Mouse (Mus musculus) layer of hippocampus, postnatal 14 days (tissue): ENCODE results near the gene Olfr1442. TPM values are rescaled to one million over a fixed set of nuclear protein-coding genes. Genes with fewer than 3 reads are reported as not detected.
"Not testable (repeated sequence)": the region's sequence is repeated elsewhere in the genome, so short reads cannot be mapped to it uniquely, and the experiment has no call there.

Experiments used
- DNase-seq, 2 experiments: peaks; one replicate each; pipeline ENCODE4 v3.0.0; 2021 to 2022; ENCODE audit warnings: low spot score in 2 of 2, mixed read lengths in 1 of 2
- long read RNA-seq, 2 experiments: library from polyadenylated mRNA; stranded (forward); transcript quantifications; one replicate each; pipeline ENCODE4 v2.0.0; 2021
- total RNA-seq, 2 experiments: library from RNA; stranded (reverse); gene quantifications; 2 replicates each; pipeline ENCODE4 v1.2.3; 2021

Gene Olfr1442
- total RNA-seq: not detected
- long read RNA-seq, experiment 1: 0 reads
- long read RNA-seq, experiment 2: 0 reads

GRCm38 (mm10) chr19:12670139-12670538 is at the start of gene Olfr1442:
TSS of gene Olfr1442 (plus strand) at chr19:12670439.
- no peak for DNase-seq

GRCm38 (mm10) chr19:12633176-12633575 is 37.1 kb upstream of the Olfr1442 start, which contains the start of gene Glyat:
TSS of gene Glyat (plus strand) at chr19:12633308.
- no peak for DNase-seq

GRCm38 (mm10) chr19:12634259-12634658 is 36.0 kb upstream of the Olfr1442 start:
- no peak for DNase-seq

GRCm38 (mm10) chr19:12634963-12635362 is 35.3 kb upstream of the Olfr1442 start:
- no peak for DNase-seq

GRCm38 (mm10) chr19:12636863-12637262 is 33.4 kb upstream of the Olfr1442 start:
- DNase-seq: no peak

GRCm38 (mm10) chr19:12638049-12638448 is 32.2 kb upstream of the Olfr1442 start:
- no peak for DNase-seq

- no peak for DNase-seq
Observed at GRCm38 (mm10) chr19:12649511-12649910, 20.7 kb upstream of the Olfr1442 start.

- no peak for DNase-seq
Observed at GRCm38 (mm10) chr19:12666156-12666555, 4.1 kb upstream of the Olfr1442 start.

- not testable (repeated sequence) for DNase-seq
Observed at GRCm38 (mm10) chr19:12668601-12669000, 1.6 kb upstream of the Olfr1442 start.

- DNase-seq: no peak
Observed at GRCm38 (mm10) chr19:12671051-12671450, 812 bp downstream of the Olfr1442 start.

- DNase-seq: no peak
Observed at GRCm38 (mm10) chr19:12677812-12678211, 7.6 kb downstream of the Olfr1442 start, which contains the start of gene Olfr1443. TSS of gene Olfr1443 (plus strand) at chr19:12678112.

- no peak for DNase-seq
Observed at GRCm38 (mm10) chr19:12684638-12685037, 14.4 kb downstream of the Olfr1442 start.

GRCm38 (mm10) chr19:12685231-12685630 is 15.0 kb downstream of the Olfr1442 start:
- no peak for DNase-seq

- DNase-seq: no peak
Observed at GRCm38 (mm10) chr19:12695590-12695989, 25.4 kb downstream of the Olfr1442 start, which contains the start of gene Keg1. TSS of gene Keg1 (plus strand) at chr19:12695786.

GRCm38 (mm10) chr19:12696221-12696620 is 26.0 kb downstream of the Olfr1442 start:
- no peak for DNase-seq

GRCm38 (mm10) chr19:12708458-12708857 is 38.2 kb downstream of the Olfr1442 start:
- DNase-seq: no peak

GRCm38 (mm10) chr19:12708986-12709385 is 38.7 kb downstream of the Olfr1442 start:
- no peak for DNase-seq

GRCm38 (mm10) chr19:12719189-12719588 is 49.0 kb downstream of the Olfr1442 start:
- no peak for DNase-seq

- DNase-seq: no peak
Observed at GRCm38 (mm10) chr19:12720463-12720862, 50.2 kb downstream of the Olfr1442 start.

GRCm38 (mm10) chr19:12720919-12721318 is 50.7 kb downstream of the Olfr1442 start:
- not testable (repeated sequence) for DNase-seq

- DNase-seq: not testable (repeated sequence)
Observed at GRCm38 (mm10) chr19:12721596-12721995, 51.4 kb downstream of the Olfr1442 start.

GRCm38 (mm10) chr19:12722308-12722707 is 52.1 kb downstream of the Olfr1442 start:
- DNase-seq: no peak

- DNase-seq: no peak
Observed at GRCm38 (mm10) chr19:12725851-12726250, 55.6 kb downstream of the Olfr1442 start.
